Mouse (Mus musculus) kidney, postnatal 25 days (tissue): ENCODE data around the gene Ifna6.
"Not testable (repeated sequence)": the region's sequence is repeated elsewhere in the genome, so short reads cannot be mapped to it uniquely, and the experiment has no call there.

ENCODE experiments used
- DNase-seq, 2 experiments: peaks; one replicate each; pipeline ENCODE4 v3.0.0; 2021; ENCODE audit warnings: mixed read lengths in 2 of 2

Ifna6 gene

DNA sequence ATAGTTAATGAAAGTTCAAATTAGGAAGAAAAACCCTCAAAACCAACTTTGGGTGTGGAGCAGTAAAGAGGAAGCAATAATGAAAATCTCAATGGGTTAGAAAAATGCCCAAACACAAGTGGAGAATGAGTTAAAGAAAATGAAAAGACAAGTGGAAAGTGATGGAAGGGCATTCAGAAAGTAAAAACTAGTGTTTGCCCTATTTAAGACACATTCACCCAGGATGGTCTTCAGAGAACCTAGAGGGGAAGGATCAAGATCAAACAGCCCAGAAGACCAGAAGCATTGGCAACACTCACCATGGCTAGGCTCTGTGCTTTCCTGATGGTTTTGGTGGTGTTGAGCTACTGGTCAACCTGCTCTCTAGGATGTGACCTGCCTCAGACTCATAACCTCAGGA lies at the start of gene Ifna6:
Gene Ifna6, plus strand, starts transcription at position 301 of the 400 bp plus-strand sequence.
- DNase-seq: not testable (repeated sequence)

DNA sequence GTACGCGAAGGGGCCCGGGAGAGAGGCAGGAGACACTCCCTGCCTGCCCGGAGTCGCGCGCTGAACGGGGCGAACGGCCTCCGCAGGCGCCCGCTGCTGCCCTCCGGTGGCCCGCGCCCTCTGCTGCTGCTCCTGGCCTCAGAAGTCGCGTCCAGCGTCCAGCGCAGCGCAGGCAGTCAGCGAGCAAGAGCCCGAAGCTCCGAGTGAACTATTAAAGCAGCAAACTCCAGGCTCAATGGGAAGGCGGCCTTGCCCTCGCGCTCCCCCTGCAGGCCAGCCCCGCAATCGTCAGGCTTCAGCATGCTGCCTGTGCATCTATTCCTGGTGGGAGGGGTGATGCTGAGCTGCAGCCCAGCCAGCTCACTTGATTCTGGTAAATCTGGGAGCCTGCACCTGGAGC lies 47.7 kb upstream of the Ifna6 start, which contains the start of gene Gm13272:
Gene Gm13272, plus strand, starts transcription at position 301 of the 400 bp plus-strand sequence.
- not testable (repeated sequence) for DNase-seq

DNA sequence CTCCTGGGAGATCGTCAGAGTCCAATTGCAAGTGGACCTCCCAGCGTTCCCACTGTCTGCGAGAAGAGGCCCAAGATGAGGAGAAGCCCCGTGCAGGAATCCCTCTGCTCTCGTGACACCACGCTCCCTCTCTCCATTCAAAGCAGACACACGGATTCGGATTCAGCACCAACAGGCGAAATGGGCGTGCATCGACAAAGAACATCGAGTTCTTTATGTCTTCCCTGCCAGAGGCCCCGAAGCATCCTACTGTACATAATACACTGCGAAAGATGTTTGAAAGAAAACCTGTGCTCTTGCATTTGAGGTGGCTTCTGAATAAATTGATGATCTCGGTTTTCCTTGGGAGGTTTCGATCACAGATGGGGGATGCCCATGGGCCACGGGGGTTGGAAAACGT lies 46.9 kb upstream of the Ifna6 start:
- peak in 1 of 2 experiments; percentile 30 for DNase-seq

DNA sequence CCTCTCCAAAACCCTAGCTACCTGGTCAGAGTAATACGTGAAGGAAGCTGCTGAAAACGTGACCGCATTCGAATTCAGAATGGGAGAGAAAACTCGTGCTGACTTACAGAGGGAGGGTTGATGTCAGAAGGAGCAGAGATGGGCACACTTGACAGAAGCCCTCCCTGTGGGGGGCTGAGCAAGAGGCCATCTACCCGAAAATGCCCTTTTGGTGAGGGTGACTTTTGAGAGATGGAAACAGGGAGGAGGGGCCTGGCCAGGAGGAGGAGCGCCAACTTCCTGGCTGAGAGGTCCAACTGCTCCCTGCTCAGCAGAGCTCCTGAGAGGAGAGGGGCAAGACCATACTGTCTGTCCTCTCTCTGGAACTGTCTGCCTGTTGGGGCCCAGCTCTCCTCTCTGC lies 45.4 kb upstream of the Ifna6 start, which contains the start of gene Ifnz:
Gene Ifnz, plus strand, starts transcription at position 301 of the 400 bp plus-strand sequence.
- not testable (repeated sequence) for DNase-seq

DNA sequence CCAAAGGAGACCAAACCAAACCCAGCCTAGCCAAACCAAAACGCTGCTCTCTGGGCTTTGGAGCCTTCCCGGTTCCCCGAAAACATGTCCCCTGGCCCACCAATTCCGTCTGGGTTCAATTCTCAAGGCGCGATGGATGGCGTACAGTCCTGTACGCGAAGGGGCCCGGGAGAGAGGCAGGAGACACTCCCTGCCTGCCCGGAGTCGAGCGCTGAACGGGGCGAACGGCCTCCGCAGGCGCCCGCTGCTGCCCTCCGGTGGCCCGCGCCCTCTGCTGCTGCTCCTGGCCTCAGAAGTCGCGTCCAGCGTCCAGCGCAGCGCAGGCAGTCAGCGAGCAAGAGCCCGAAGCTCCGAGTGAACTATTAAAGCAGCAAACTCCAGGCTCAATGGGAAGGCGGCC lies 44.9 kb upstream of the Ifna6 start:
- DNase-seq: peak in 1 of 2 experiments; percentile 45

DNA sequence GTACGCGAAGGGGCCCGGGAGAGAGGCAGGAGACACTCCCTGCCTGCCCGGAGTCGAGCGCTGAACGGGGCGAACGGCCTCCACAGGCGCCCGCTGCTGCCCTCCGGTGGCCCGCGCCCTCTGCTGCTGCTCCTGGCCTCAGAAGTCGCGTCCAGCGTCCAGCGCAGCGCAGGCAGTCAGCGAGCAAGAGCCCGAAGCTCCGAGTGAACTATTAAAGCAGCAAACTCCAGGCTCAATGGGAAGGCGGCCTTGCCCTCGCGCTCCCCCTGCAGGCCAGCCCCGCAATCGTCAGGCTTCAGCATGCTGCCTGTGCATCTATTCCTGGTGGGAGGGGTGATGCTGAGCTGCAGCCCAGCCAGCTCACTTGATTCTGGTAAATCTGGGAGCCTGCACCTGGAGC lies 41.8 kb upstream of the Ifna6 start, which contains the start of gene Gm13276:
Gene Gm13276, plus strand, starts transcription at position 301 of the 400 bp plus-strand sequence.
- not testable (repeated sequence) for DNase-seq

DNA sequence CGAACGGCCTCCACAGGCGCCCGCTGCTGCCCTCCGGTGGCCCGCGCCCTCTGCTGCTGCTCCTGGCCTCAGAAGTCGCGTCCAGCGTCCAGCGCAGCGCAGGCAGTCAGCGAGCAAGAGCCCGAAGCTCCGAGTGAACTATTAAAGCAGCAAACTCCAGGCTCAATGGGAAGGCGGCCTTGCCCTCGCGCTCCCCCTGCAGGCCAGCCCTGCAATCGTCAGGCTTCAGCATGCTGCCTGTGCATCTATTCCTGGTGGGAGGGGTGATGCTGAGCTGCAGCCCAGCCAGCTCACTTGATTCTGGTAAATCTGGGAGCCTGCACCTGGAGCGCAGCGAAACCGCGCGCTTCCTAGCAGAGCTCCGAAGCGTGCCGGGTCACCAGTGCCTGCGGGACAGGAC lies 38.8 kb upstream of the Ifna6 start, which contains the start of gene Gm13277:
Gene Gm13277, plus strand, starts transcription at position 231 of the 400 bp plus-strand sequence.
- DNase-seq: peak; percentile 76 to 81

DNA sequence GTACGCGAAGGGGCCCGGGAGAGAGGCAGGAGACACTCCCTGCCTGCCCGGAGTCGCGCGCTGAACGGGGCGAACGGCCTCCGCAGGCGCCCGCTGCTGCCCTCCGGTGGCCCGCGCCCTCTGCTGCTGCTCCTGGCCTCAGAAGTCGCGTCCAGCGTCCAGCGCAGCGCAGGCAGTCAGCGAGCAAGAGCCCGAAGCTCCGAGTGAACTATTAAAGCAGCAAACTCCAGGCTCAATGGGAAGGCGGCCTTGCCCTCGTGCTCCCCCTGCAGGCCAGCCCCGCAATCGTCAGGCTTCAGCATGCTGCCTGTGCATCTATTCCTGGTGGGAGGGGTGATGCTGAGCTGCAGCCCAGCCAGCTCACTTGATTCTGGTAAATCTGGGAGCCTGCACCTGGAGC lies 36.0 kb upstream of the Ifna6 start, which contains the start of gene Gm13278:
Gene Gm13278, plus strand, starts transcription at position 301 of the 400 bp plus-strand sequence.
- DNase-seq: not testable (repeated sequence)

DNA sequence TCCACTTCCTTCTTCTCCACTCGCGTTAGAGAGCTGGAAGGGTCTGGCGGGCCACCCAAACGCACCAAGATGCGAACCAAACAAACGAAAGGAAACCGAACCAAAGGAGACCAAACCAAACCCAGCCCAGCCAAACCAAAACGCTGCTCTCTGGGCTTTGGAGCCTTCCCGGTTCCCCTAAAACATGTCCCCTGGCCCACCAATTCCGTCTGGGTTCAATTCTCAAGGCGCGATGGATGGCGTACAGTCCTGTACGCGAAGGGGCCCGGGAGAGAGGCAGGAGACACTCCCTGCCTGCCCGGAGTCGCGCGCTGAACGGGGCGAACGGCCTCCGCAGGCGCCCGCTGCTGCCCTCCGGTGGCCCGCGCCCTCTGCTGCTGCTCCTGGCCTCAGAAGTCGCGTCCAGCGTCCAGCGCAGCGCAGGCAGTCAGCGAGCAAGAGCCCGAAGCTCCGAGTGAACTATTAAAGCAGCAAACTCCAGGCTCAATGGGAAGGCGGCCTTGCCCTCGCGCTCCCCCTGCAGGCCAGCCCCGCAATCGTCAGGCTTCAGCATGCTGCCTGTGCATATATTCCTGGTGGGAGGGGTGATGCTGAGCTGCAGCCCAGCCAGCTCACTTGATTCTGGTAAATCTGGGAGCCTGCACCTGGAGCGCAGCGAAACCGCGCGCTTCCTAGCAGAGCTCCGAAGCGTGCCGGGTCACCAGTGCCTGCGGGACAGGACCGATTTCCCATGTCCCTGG lies 33.1 kb upstream of the Ifna6 start, which contains the start of gene Gm13275:
Gene Gm13275, plus strand, starts transcription at position 552 of the 740 bp plus-strand sequence.
- DNase-seq: peak; percentile 10 to 48

DNA sequence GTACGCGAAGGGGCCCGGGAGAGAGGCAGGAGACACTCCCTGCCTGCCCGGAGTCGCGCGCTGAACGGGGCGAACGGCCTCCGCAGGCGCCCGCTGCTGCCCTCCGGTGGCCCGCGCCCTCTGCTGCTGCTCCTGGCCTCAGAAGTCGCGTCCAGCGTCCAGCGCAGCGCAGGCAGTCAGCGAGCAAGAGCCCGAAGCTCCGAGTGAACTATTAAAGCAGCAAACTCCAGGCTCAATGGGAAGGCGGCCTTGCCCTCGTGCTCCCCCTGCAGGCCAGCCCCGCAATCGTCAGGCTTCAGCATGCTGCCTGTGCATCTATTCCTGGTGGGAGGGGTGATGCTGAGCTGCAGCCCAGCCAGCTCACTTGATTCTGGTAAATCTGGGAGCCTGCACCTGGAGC lies 30.1 kb upstream of the Ifna6 start, which contains the start of gene Gm13279:
Gene Gm13279, plus strand, starts transcription at position 301 of the 400 bp plus-strand sequence.
- DNase-seq: not testable (repeated sequence)

DNA sequence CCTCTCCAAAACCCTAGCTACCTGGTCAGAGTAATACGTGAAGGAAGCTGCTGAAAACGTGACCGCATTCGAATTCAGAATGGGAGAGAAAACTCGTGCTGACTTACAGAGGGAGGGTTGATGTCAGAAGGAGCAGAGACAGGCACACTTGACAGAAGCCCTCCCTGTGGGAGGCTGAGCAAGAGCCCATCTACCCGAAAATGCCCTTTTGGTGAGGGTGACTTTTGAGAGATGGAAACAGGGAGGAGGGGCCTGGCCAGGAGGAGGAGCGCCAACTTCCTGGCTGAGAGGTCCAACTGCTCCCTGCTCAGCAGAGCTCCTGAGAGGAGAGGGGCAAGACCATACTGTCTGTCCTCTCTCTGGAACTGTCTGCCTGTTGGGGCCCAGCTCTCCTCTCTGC lies 27.9 kb upstream of the Ifna6 start, which contains the start of gene Gm13285:
Gene Gm13285, plus strand, starts transcription at position 301 of the 400 bp plus-strand sequence.
- DNase-seq: not testable (repeated sequence)

DNA sequence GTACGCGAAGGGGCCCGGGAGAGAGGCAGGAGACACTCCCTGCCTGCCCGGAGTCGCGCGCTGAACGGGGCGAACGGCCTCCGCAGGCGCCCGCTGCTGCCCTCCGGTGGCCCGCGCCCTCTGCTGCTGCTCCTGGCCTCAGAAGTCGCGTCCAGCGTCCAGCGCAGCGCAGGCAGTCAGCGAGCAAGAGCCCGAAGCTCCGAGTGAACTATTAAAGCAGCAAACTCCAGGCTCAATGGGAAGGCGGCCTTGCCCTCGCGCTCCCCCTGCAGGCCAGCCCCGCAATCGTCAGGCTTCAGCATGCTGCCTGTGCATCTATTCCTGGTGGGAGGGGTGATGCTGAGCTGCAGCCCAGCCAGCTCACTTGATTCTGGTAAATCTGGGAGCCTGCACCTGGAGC lies 24.3 kb upstream of the Ifna6 start, which contains the start of gene Gm13287:
Gene Gm13287, plus strand, starts transcription at position 301 of the 400 bp plus-strand sequence.
- not testable (repeated sequence) for DNase-seq

DNA sequence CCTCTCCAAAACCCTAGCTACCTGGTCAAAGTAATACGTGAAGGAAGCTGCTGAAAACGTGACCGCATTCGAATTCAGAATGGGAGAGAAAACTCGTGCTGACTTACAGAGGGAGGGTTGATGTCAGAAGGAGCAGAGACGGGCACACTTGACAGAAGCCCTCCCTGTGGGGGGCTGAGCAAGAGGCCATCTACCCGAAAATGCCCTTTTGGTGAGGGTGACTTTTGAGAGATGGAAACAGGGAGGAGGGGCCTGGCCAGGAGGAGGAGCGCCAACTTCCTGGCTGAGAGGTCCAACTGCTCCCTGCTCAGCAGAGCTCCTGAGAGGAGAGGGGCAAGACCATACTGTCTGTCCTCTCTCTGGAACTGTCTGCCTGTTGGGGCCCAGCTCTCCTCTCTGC lies 22.0 kb upstream of the Ifna6 start, which contains the start of gene Gm13288:
Gene Gm13288, plus strand, starts transcription at position 301 of the 400 bp plus-strand sequence.
- DNase-seq: not testable (repeated sequence)

DNA sequence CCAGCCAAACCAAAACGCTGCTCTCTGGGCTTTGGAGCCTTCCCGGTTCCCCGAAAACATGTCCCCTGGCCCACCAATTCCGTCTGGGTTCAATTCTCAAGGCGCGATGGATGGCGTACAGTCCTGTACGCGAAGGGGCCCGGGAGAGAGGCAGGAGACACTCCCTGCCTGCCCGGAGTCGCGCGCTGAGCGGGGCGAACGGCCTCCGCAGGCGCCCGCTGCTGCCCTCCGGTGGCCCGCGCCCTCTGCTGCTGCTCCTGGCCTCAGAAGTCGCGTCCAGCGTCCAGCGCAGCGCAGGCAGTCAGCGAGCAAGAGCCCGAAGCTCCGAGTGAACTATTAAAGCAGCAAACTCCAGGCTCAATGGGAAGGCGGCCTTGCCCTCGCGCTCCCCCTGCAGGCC lies 21.5 kb upstream of the Ifna6 start:
- peak; percentile 20 to 58 for DNase-seq

DNA sequence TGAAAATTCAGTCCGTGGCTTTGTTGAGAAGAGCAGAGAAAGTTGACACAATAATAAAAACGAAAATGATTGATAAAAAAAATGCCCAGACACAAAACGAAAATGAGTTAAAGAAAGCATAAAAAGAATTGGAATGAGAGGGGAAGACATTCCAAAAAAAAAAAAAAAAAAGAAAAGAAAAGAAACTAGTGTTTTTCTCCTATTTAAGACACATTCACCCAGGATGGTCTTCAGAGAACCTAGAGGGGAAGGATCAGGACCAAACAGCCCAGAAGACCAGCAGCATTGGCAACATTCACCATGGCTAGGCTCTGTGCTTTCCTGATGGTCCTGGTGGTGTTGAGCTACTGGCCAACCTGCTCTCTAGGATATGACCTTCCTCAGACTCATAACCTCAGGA lies 11.3 kb upstream of the Ifna6 start, which contains the start of gene Ifna7:
Gene Ifna7, plus strand, starts transcription at position 301 of the 400 bp plus-strand sequence.
- no peak for DNase-seq

DNA sequence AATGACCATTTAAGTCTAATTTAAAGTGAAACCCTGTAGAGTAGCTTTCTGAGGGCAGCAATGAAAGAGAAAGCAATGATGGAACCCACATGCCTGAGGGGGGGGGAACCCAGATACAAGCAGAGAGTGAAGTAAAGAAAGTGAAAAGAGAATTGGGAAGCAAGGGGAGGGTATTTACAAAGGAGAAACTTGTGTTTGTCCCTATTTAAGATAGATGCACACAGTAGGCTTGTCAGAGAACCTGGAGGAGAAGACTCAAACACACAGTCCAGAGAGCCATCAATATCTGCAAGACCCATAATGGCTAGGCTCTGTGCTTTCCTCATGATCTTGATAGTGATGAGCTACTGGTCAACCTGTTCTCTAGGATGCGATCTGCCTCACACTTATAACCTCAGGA lies 7.6 kb upstream of the Ifna6 start, which contains the start of gene Ifna11:
Gene Ifna11, plus strand, starts transcription at position 301 of the 400 bp plus-strand sequence.
- no peak for DNase-seq

DNA sequence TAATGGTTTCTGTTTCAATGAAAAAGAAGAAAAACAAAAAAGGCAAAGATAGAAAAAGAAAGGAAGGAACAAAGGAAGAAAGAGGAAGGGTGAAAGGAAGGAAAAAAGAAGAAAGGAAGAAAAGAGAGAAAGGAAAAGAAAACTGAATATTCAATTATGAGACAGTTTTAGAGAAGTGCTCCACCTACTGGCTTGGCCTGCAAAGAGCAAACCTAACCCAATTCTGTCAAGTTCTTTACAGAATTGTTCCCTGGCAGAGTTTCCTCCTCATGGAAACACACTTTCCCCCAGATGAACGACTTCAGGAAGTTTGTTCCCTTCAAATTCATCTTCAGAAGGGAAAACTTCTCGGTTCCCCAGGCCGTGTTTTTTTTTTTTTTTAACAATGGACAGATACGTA lies 4.2 kb upstream of the Ifna6 start:
- peak in 1 of 2 experiments; percentile 24 for DNase-seq

DNA sequence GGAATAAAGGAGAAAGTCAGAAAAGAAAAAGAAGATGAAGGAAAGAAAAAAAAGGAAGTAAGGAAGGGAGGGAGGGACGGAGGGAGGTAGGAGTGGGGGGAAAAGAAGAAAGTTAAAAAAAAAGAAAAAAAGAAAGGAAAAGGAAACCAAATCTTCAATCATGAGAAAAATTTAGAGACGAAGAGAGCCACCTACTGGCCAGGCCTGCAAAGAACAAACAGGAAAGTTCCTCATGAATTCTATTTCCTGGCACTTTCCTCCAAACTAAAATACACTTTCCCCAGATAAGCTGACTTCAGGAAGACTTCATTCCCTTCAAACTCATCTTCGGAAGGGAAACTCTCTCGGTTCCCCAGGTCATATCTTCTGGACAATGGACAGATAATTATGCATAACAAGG lies 3.3 kb downstream of the Ifna6 start:
- peak in 1 of 2 experiments; percentile 24 for DNase-seq

DNA sequence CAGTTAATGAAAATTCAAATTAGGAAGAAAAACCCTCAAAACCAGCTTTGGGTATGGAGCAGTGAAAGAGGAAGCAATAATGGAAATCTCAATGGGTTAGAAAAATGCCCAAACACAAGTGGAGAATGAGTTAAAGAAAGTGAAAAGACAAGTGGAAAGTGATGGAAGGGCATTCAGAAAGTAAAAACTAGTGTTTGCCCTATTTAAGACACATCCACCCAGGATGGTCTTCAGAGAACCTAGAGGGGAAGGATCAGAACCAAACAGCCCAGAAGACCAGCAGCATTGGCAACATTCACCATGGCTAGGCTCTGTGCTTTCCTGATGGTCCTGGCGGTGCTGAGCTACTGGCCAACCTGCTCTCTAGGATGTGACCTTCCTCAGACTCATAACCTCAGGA lies 8.0 kb downstream of the Ifna6 start, which contains the start of gene Ifna5:
Gene Ifna5, plus strand, starts transcription at position 301 of the 400 bp plus-strand sequence.
- DNase-seq: not testable (repeated sequence)

DNA sequence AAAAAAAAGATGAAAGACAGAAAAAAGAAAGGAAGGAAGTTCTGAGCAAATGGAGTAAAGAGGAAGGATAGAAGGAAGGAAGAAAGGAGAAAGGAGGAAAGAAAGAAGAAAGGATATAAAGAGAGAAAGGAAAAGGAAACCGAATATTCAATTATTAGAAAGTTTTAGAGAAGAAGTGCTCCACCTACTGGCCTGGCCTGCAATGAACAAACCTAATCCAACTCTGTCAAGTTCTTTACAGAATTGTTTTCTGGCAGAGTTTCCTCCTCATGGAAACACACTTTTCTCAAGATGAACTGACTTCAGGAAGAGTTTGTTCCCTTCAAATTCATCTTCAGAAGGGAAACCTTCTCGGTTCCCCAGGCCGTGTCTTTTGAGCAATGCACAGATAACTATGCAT lies 11.6 kb downstream of the Ifna6 start:
- peak in 1 of 2 experiments; percentile 32 for DNase-seq

DNA sequence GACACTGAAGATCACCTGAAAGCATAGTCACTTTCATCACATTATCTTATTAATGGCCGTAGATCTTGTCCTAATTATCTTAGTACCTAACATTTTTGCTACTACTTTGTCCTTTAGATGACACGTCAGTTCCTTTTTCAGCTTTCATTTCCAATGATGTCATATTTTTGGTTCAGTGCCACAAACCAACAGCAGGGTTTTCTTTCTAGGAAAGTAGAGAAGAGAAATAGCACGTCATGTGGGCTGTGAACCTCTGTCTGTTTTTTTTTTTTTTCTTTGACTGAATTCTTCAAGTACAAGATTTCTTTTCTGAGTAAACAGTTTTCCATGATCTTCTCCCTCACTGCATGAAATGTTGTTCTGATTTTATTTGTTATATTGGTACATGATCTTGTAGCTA lies 12.8 kb downstream of the Ifna6 start:
- no peak for DNase-seq

DNA sequence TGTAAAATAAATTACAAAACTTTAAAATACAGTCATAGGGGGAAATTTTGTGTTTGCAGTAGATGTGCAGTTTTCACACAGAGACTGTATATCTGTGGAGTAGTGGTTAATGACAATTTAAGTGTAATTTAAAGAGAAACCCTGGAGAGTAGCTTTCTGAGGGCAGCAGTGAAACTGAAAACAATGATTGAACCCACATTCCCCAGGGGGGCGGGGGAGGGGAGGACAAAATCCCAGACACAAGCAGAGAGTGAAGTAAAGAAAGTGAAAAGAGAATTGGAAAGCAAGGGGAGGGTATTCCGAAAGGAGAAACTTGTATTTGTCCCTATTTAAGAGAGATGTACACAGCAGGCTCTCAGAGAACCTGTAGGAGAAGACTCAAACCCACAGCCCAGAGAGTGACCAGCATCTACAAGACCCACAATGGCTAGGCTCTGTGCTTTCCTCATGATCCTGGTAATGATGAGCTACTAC lies 14.3 kb downstream of the Ifna6 start, which contains the start of gene Ifna4:
Gene Ifna4, plus strand, starts transcription at position 424 of the 474 bp plus-strand sequence.
- no peak for DNase-seq

DNA sequence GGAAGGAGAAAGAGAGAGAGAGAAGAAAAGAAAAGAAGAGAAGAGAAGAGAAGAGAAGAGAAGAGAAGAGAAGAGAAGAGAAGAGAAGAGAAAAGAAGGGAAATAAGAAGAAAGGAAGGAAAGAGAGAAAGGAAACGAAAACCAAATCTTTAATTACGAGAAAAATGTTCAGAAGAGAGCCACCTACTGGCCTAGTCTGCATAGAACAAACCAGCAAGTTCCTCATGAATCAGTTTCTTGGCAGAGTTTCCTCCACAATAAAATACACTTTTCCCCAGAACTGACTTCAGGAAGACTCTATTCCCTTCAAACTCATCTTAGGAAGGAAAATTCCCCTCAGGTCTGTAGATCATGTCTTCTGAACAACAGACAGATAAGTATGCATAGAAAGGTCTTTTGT lies 18.1 kb downstream of the Ifna6 start:
- no peak for DNase-seq
